Mouse (Mus musculus): Measurements from ENCODE around the gene Mettl17.
"Not testable (repeated sequence)": the region's sequence is repeated elsewhere in the genome, so short reads cannot be mapped to it uniquely, and the experiment has no call there.

Mettl17 gene

GRCm38 (mm10) chr14:51896539-51897170 is 12.0 kb downstream of the Mettl17 start:
- DNase-seq (ENCODE audit: low read depth, low spot score), result peak; percentile 6

- peak; percentile 1 for DNase-seq (ENCODE audit: low read depth, low spot score)
Observed at GRCm38 (mm10) chr14:51899351-51899750, 14.7 kb downstream of the Mettl17 start.

- DNase-seq (ENCODE audit: low read depth, low spot score), result peak; percentile 81
Observed at GRCm38 (mm10) chr14:51902806-51903710, 18.4 kb downstream of the Mettl17 start.

GRCm38 (mm10) chr14:51903782-51904181 is 19.1 kb downstream of the Mettl17 start:
- no peak for DNase-seq (ENCODE audit: low read depth, low spot score)

- DNase-seq (ENCODE audit: low read depth, low spot score), result no peak
Observed at GRCm38 (mm10) chr14:51904706-51905105, 20.1 kb downstream of the Mettl17 start.

- no peak for DNase-seq (ENCODE audit: low read depth, low spot score)
Observed at GRCm38 (mm10) chr14:51906102-51906501, 21.5 kb downstream of the Mettl17 start.

- no peak for DNase-seq (ENCODE audit: low read depth, low spot score)
Observed at GRCm38 (mm10) chr14:51911301-51911700, 26.7 kb downstream of the Mettl17 start.

GRCm38 (mm10) chr14:51912391-51913061 is 27.9 kb downstream of the Mettl17 start:
- DNase-seq (ENCODE audit: low read depth, low spot score), result no peak

GRCm38 (mm10) chr14:51913062-51913959 is 28.7 kb downstream of the Mettl17 start:
- DNase-seq (ENCODE audit: low read depth, low spot score), result peak; percentile 85

- peak; percentile 42 for DNase-seq (ENCODE audit: low read depth, low spot score)
Observed at GRCm38 (mm10) chr14:51913960-51914762, 29.5 kb downstream of the Mettl17 start, which contains the start of gene Ndrg2. Gene Ndrg2, minus strand, starts transcription at chr14:51914158.

- no peak for DNase-seq (ENCODE audit: low read depth, low spot score)
Observed at GRCm38 (mm10) chr14:51915030-51915429, 30.4 kb downstream of the Mettl17 start.

- no peak for DNase-seq (ENCODE audit: low read depth, low spot score)
Observed at GRCm38 (mm10) chr14:51916539-51916938, 31.9 kb downstream of the Mettl17 start.

- no peak for DNase-seq (ENCODE audit: low read depth, low spot score)
Observed at GRCm38 (mm10) chr14:51918125-51918524, 33.5 kb downstream of the Mettl17 start, which contains the start of gene Tppp2. Gene Tppp2, plus strand, starts transcription at chr14:51918425.

- DNase-seq (ENCODE audit: low read depth, low spot score), result no peak
Observed at GRCm38 (mm10) chr14:51918966-51919365, 34.3 kb downstream of the Mettl17 start.

- DNase-seq (ENCODE audit: low read depth, low spot score), result no peak
Observed at GRCm38 (mm10) chr14:51921759-51922570, 37.3 kb downstream of the Mettl17 start.

- no peak for DNase-seq (ENCODE audit: low read depth, low spot score)
Observed at GRCm38 (mm10) chr14:51922571-51922865, 37.9 kb downstream of the Mettl17 start, which contains the start of gene Rnase13. Gene Rnase13, minus strand, starts transcription at chr14:51922773.

GRCm38 (mm10) chr14:51922910-51923309 is 38.3 kb downstream of the Mettl17 start:
- DNase-seq (ENCODE audit: low read depth, low spot score), result no peak

GRCm38 (mm10) chr14:51923492-51923891 is 38.9 kb downstream of the Mettl17 start:
- DNase-seq (ENCODE audit: low read depth, low spot score), result no peak

- not testable (repeated sequence) for DNase-seq (ENCODE audit: low read depth, low spot score)
Observed at GRCm38 (mm10) chr14:51926930-51927329, 42.3 kb downstream of the Mettl17 start.

Data from ZHBTc4 (cell line).